Mouse (Mus musculus) adipose tissue, adult 10 weeks (tissue): ENCODE measurements around the gene Adra2c. TPM values are rescaled to one million over a fixed set of nuclear protein-coding genes. Genes with fewer than 3 reads are reported as not detected.

Experiments used
- polyA plus RNA-seq: library from polyadenylated mRNA; stranded (reverse); fragments of 350-450 nt; fragmentation: Illumina TruSeq; extraction: RNeasy Lipid Tissue Mini Kit (QIAGEN cat#74804); gene quantifications from one replicate; pipeline ENCODE4 v1.2.3, GENCODE M21; 2014; ENCODE audit warnings: low read depth, low replicate concordance

Gene Adra2c
- polyA plus RNA-seq: 5.5 TPM

DNA sequence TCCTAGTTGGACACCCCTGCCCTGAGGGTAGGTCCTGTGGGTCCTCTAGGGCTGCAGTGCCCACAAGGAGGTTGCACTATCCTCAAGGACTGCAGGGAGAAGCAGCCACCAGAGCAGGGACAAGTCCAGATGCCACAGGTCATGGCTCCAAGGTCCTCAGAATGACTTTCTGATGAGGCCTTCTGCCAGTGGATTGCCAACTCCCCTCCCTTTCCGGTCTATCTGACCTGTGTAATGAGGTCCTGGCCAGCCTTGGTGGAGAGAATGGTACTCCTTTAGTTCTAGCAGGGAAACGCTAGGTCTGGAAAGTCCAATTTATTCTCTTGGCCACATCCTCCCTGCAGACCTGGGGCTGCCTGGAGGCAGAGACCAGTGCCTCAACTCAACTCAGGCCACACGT, at the start of gene Adra2c:
Gene Adra2c, plus strand, starts transcription at position 301 of the 400 bp plus-strand sequence.

Other genes starting within 250 kb of the Adra2c start
- gene Hgfac, start 236.8 kb upstream of the Adra2c start, polyA plus RNA-seq: 47.4 TPM
- 3.3 TPM for gene Dok7, start 221.6 kb upstream of the Adra2c start, polyA plus RNA-seq
- gene Lrpap1, start 172.6 kb upstream of the Adra2c start, polyA plus RNA-seq: 196 TPM
- not detected for gene Hmx1, start 110.8 kb downstream of the Adra2c start, polyA plus RNA-seq
- 8.9 TPM for gene Cpz, start 247.4 kb downstream of the Adra2c start, polyA plus RNA-seq